Mouse (Mus musculus) myocyte (in vitro differentiated cells): ENCODE measurements at regions not wholly inside any gene's neighbourhood (a gene's known extent, or its start where the extent isn't known, plus 50 kb on each side); places are given as distances from the start of the nearest gene placed in this dataset.

Experiments used
- CEBPB ChIP-seq: IDR thresholded peaks from 2 replicates; pipeline ENCODE4 v1.6.1; 2011; ENCODE audit warnings: mild to moderate bottlenecking, moderate library complexity; ENCODE audit not compliant: poor library complexity, insufficient read depth, severe bottlenecking
- E2F4 ChIP-seq: IDR thresholded peaks from one replicate; pipeline ENCODE4 v1.6.1; 2011; ENCODE audit warnings: mild to moderate bottlenecking, control low read depth, moderate library complexity; ENCODE audit not compliant: insufficient read depth
- MAX ChIP-seq: IDR thresholded peaks from one replicate; pipeline ENCODE4 v1.6.1; 2011; ENCODE audit warnings: low read depth, mild to moderate bottlenecking, control low read depth
- MYOD1 ChIP-seq, 3 experiments: IDR thresholded peaks; one replicate each; pipeline ENCODE4 v1.6.1; 2011; ENCODE audit warnings: control low read depth in 2 of 3, low read depth in 2 of 3, mild to moderate bottlenecking in 2 of 3, moderate library complexity in 1 of 3; ENCODE audit not compliant: insufficient read length in 2 of 3, control insufficient read depth in 1 of 3
- MYOG ChIP-seq, 3 experiments: IDR thresholded peaks; one replicate each; pipeline ENCODE4 v1.6.1; 2011; ENCODE audit warnings: control low read depth in 2 of 3, low read depth in 2 of 3, mild to moderate bottlenecking in 2 of 3; ENCODE audit not compliant: insufficient read length in 2 of 3, control insufficient read depth in 1 of 3, insufficient read depth in 1 of 3
- POLR2A ChIP-seq: IDR thresholded peaks from one replicate; pipeline ENCODE4 v1.6.1; 2011; ENCODE audit warnings: low read depth, mild to moderate bottlenecking, control low read depth, moderate library complexity; ENCODE audit not compliant: insufficient read length
- POLR2AphosphoS2 ChIP-seq: IDR thresholded peaks from one replicate; pipeline ENCODE4 v1.6.1; 2011; ENCODE audit warnings: low read depth, control low read depth; ENCODE audit not compliant: insufficient read length
- REST ChIP-seq: IDR thresholded peaks from one replicate; pipeline ENCODE4 v1.6.1; 2011; ENCODE audit warnings: mild to moderate bottlenecking, control low read depth, moderate library complexity; ENCODE audit not compliant: insufficient read depth, insufficient read length
- SRF ChIP-seq: IDR thresholded peaks from one replicate; pipeline ENCODE4 v1.6.1; 2011; ENCODE audit warnings: low read depth; ENCODE audit not compliant: control insufficient read depth, insufficient read length
- TCF12 ChIP-seq: IDR thresholded peaks from one replicate; pipeline ENCODE4 v1.6.1; 2011; ENCODE audit warnings: mild to moderate bottlenecking, control low read depth; ENCODE audit not compliant: poor library complexity, insufficient read depth, severe bottlenecking
- TCF3 ChIP-seq: IDR thresholded peaks from one replicate; pipeline ENCODE4 v1.6.1; 2011; ENCODE audit warnings: low read depth, control low read depth; ENCODE audit not compliant: insufficient read length
- USF1 ChIP-seq: IDR thresholded peaks from one replicate; pipeline ENCODE4 v1.6.1; 2011; ENCODE audit warnings: low read depth, mild to moderate bottlenecking, control low read depth, moderate library complexity

- TF ChIP-seq POLR2AphosphoS2 (no peak), REST (no peak), USF1 (no peak), CEBPB (no peak), TCF12 (no peak), POLR2A (no peak), MAX (no peak), MYOG (IDR thresholded peaks at IDR 0.05; ENCODE audit: control insufficient read depth in 1 of 3, insufficient read depth in 1 of 3, insufficient read length in 2 of 3, low read depth in 2 of 3) (no peak), MYOD1 (IDR thresholded peaks at IDR 0.05; ENCODE audit: control insufficient read depth in 1 of 3, insufficient read length in 2 of 3, low read depth in 2 of 3) (no peak), E2F4 (no peak), TCF3 (no peak), SRF (no peak)
These were observed 178.8 kb upstream of the Fer start for GRCm38 (mm10) chr17:63684026-63684425.
